Mouse (Mus musculus): ENCODE measurements around the gene Fam234b.

GRCm38 (mm10) chr6:135149175-135149574 is 48.6 kb upstream of the Fam234b start:
- TF ChIP-seq CTCF (IDR thresholded peaks at IDR 0.05; ENCODE audit: low read depth, low read length) (no peak), EP300 (IDR thresholded peaks at IDR 0.05; ENCODE audit: insufficient read depth, low read depth, low read length) (no peak)
